Mouse (Mus musculus): ENCODE results near the gene Rab15. TPM values are rescaled to one million over a fixed set of nuclear protein-coding genes. Genes with fewer than 3 reads are reported as not detected.

The Rab15 gene
- polyA plus RNA-seq, 2 experiments: 22.2 TPM

GRCm38 (mm10) chr12:76844346-76845061 is 21.8 kb upstream of the Rab15 start:
- no peak overlapping the region for H3K4me3 ChIP-seq (replicated peaks; ENCODE audit: low read length)
- no peaks in the 10 kb centered on the region for H3K4me1 ChIP-seq (ENCODE audit: control insufficient read depth, insufficient read depth, low read length)
- H3K27ac ChIP-seq (replicated peaks; ENCODE audit: low read depth, low read length): no peak overlapping the region
- ATAC-seq (ENCODE audit: low FRiP score, low read depth) (no peak), DNase-seq (ENCODE audit: low spot score) (no peak)
- 88% methylated on average over 15 of the region's 15 CpGs for WGBS
- H3K36me3 ChIP-seq (ENCODE audit: control insufficient read depth, insufficient read depth, low read length): no peaks in the 10 kb centered on the region
- no peaks in the 10 kb centered on the region for H3K9me3 ChIP-seq (ENCODE audit: control insufficient read depth, low read length)
- TF ChIP-seq POLR2A (IDR thresholded peaks at IDR 0.05; ENCODE audit: borderline replicate concordance, extremely low read depth, insufficient read depth, insufficient read length): no peak
- H3K27me3 ChIP-seq (ENCODE audit: control insufficient read depth, insufficient read depth, low read length): no peaks in the 10 kb centered on the region
- H3K4me2 ChIP-seq (replicated peaks; ENCODE audit: low read depth, low read length, severe bottlenecking): no peak overlapping the region
- H3K9ac ChIP-seq (ENCODE audit: low read depth, low read length, severe bottlenecking): no peak overlapping the region

DNA sequence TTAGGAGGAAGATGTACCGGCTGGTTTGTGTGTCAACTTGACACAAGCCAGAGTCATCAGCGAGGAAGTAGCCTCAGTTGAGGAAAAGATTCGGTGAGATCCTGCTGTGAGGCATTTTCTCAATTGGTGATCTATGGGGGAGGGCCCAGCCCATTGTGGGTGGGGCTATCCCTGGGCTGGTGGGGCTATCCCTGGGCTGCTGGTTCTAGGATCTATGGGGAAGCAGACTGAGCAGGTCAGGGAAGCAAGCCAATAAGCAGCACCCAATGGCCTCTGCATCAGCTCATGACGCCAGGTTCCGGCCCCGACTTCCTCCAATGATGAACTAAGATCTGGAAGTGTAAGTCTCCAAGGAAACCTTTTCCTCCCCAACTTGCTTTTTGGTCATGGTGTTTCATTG is 17.4 kb upstream of the Rab15 start:
- Histone ChIP-seq H3K9me3 (ENCODE audit: control insufficient read depth, low read length) (no peaks in the 10 kb centered on the region), H3K27me3 (ENCODE audit: control insufficient read depth, insufficient read depth, low read length) (no peaks in the 10 kb centered on the region), H3K4me2 (replicated peaks; ENCODE audit: low read depth, low read length, severe bottlenecking) (no peak overlapping the region), H3K9ac (ENCODE audit: low read depth, low read length, severe bottlenecking) (no peak overlapping the region), H3K36me3 (ENCODE audit: control insufficient read depth, insufficient read depth, low read length) (no peaks in the 10 kb centered on the region), H3K4me1 (ENCODE audit: control insufficient read depth, insufficient read depth, low read length) (0 out of 2 replicates have a peak, but pooled peaks cover 3% of the 10 kb centered on the region), H3K4me3 (replicated peaks; ENCODE audit: low read length) (no peak overlapping the region), H3K27ac (replicated peaks; ENCODE audit: low read depth, low read length) (no peak overlapping the region)
- TF ChIP-seq POLR2A (IDR thresholded peaks at IDR 0.05; ENCODE audit: borderline replicate concordance, extremely low read depth, insufficient read depth, insufficient read length): no peak
- DNase-seq (ENCODE audit: low spot score) (no peak), ATAC-seq (ENCODE audit: low FRiP score, low read depth) (no peak)
- WGBS: 72% methylated on average over 6 of the region's 6 CpGs

DNA sequence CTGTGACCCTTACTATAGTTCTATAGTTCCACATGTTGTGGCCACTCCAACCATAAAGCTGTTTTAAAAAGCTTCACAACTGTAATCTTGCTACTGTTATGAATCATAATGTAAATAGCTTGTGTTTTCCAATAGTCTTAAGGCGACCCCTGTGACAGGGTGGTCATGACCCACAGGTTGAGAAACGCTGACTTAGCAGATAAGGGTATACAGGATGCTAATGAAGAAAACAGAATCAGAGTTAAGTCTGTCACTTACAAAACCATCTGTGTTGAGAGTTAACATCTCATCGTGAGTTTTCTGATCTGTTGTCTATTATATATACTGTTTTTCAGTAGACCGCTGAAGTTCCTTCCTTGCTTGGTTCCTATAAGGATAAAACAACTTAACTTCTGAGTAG is 16.6 kb upstream of the Rab15 start:
- Histone ChIP-seq H3K27ac (replicated peaks; ENCODE audit: low read depth, low read length) (no peak overlapping the region), H3K4me1 (ENCODE audit: control insufficient read depth, insufficient read depth, low read length) (0 out of 2 replicates have a peak, but pooled peaks cover 3% of the 10 kb centered on the region), H3K4me3 (replicated peaks; ENCODE audit: low read length) (no peak overlapping the region), H3K4me2 (replicated peaks; ENCODE audit: low read depth, low read length, severe bottlenecking) (no peak overlapping the region), H3K36me3 (ENCODE audit: control insufficient read depth, insufficient read depth, low read length) (no peaks in the 10 kb centered on the region), H3K27me3 (ENCODE audit: control insufficient read depth, insufficient read depth, low read length) (no peaks in the 10 kb centered on the region; the same call in 1 of the 2 replicates), H3K9ac (ENCODE audit: low read depth, low read length, severe bottlenecking) (no peak overlapping the region), H3K9me3 (ENCODE audit: control insufficient read depth, low read length) (no peaks in the 10 kb centered on the region)
- no peak for TF ChIP-seq POLR2A (IDR thresholded peaks at IDR 0.05; ENCODE audit: borderline replicate concordance, extremely low read depth, insufficient read depth, insufficient read length)
- no peak for ATAC-seq (ENCODE audit: low FRiP score, low read depth)
- 96% methylated on average over 4 of the region's 4 CpGs for WGBS
- DNase-seq (ENCODE audit: low spot score): no peak

DNA sequence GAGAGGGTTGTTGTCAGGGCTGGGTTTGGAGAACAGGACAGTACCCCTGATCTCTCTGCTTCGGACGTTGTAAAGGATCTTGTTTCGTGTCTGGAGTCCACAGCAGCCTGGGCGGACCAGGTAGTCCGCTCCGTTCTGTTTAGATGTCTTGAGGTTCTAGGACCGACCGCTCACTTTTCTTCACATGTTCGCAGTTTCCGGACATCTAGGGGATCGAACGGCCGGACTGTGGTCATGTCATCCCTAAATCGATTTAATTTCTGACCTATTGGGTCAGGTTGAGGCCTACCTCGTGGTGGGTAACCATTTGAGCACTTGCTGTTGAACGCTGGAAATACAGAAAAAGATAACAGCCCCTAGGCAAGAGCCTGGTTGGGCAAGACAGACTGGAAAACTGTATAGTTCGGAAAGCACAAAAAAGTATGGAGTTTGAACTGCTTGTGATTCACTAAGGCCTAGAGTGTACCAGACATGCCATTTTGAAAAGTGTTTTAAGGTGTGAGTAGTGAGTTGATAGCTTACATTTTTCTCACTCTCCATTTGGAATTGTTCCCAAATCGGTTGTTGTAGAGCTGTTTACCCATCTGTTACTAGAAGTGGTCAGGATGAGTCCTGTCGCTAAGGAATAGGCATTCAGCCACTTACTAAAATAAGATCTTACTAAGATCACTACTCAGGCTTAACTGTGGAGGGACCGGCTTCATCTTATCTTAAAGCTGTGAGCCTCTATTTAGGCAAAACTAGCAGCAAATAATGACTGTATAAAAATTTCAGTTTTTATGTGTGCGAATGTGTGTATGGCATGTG is 15.3 kb upstream of the Rab15 start:
- WGBS: 13% methylated on average over 21 of the region's 21 CpGs
- peak overlapping the region; percentile 80 for H3K4me2 ChIP-seq (replicated peaks; ENCODE audit: low read depth, low read length, severe bottlenecking)
- H3K27me3 ChIP-seq (ENCODE audit: control insufficient read depth, insufficient read depth, low read length): no peaks in the 10 kb centered on the region; the same call in 1 of the 2 replicates
- 0 out of 2 replicates have a peak, but pooled peaks cover 3% of the 10 kb centered on the region for H3K4me1 ChIP-seq (ENCODE audit: control insufficient read depth, insufficient read depth, low read length)
- ATAC-seq (ENCODE audit: low FRiP score, low read depth) (no peak), DNase-seq (ENCODE audit: low spot score) (no peak)
- TF ChIP-seq POLR2A (IDR thresholded peaks at IDR 0.05; ENCODE audit: borderline replicate concordance, extremely low read depth, insufficient read depth, insufficient read length): no peak
- peak overlapping the region; percentile 78 for H3K9ac ChIP-seq (ENCODE audit: low read depth, low read length, severe bottlenecking)
- H3K4me3 ChIP-seq (replicated peaks; ENCODE audit: low read length): peak overlapping the region; percentile 73
- H3K36me3 ChIP-seq (ENCODE audit: control insufficient read depth, insufficient read depth, low read length): no peaks in the 10 kb centered on the region
- H3K27ac ChIP-seq (replicated peaks; ENCODE audit: low read depth, low read length): peak overlapping the region; percentile 74
- no peaks in the 10 kb centered on the region for H3K9me3 ChIP-seq (ENCODE audit: control insufficient read depth, low read length)

DNA sequence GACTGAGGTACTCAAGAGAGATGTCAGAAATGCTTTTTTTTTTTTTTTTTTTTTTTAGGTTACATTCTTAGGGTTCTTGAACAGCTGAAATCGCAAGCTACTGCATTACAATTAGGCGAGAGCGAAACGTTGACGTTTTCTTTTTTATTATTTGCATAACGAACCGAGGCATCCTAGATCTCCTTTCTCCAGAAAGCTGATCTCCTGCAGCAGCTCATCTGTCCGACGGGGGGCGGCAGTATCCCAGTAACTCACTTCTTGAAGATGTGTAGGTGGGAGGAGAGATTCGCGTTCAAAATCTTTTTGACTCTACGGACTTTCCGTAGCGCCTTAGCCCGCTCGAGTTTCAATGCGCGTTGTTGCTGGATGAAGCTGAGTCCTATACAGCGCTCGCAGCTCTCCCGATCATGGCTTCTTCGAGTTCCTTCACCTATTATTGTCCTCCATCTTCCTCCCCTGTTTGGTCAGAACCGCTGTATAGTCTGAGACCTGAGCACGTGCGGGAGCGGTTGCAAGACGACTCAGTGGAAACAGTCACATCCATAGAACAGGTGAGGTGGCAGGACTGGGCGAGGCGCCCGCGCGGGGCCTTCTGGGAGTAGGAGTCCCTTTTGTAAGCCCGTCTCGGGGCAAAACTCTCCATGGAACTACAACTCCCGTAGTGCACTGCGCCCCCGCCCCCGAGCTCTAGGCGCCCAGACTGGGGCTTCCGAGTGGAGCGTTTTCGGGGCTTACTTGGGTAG is 14.6 kb upstream of the Rab15 start:
- peak overlapping the region; percentile 78 for H3K9ac ChIP-seq (ENCODE audit: low read depth, low read length, severe bottlenecking)
- DNase-seq (ENCODE audit: low spot score) (peak; percentile 99), ATAC-seq (ENCODE audit: low FRiP score, low read depth) (peak; percentile 97)
- H3K4me1 ChIP-seq (ENCODE audit: control insufficient read depth, insufficient read depth, low read length): 0 out of 2 replicates have a peak, but pooled peaks cover 3% of the 10 kb centered on the region
- under 1% methylated on average over 43 of the region's 43 CpGs for WGBS
- peak overlapping the region; percentile 73 for H3K4me3 ChIP-seq (replicated peaks; ENCODE audit: low read length)
- no peaks in the 10 kb centered on the region for H3K9me3 ChIP-seq (ENCODE audit: control insufficient read depth, low read length)
- no peaks in the 10 kb centered on the region; the same call in 1 of the 2 replicates for H3K27me3 ChIP-seq (ENCODE audit: control insufficient read depth, insufficient read depth, low read length)
- peak overlapping the region; percentile 80 for H3K4me2 ChIP-seq (replicated peaks; ENCODE audit: low read depth, low read length, severe bottlenecking)
- H3K36me3 ChIP-seq (ENCODE audit: control insufficient read depth, insufficient read depth, low read length): no peaks in the 10 kb centered on the region
- peak; percentile 5; the same call in 1 of the 2 replicates for TF ChIP-seq POLR2A (IDR thresholded peaks at IDR 0.05; ENCODE audit: borderline replicate concordance, extremely low read depth, insufficient read depth, insufficient read length)
- peak overlapping the region; percentile 74 for H3K27ac ChIP-seq (replicated peaks; ENCODE audit: low read depth, low read length)

All from limb, embryonic 14.5 days (tissue).